Mouse (Mus musculus) olfactory bulb, adult 2 months (tissue): ENCODE measurements at regions not wholly inside any gene's neighbourhood (a gene's known extent, or its start where the extent isn't known, plus 50 kb on each side); places are given as distances from the start of the nearest gene placed in this dataset.

Source experiments
- CTCF ChIP-seq: fragments of 200-500 bp; IDR thresholded peaks from 2 replicates; pipeline ENCODE4 v1.5.1; 2012; ENCODE audit warnings: low read depth, mild to moderate bottlenecking, low read length, moderate library complexity; ENCODE audit not compliant: insufficient read depth
- POLR2A ChIP-seq: fragments of 200-500 bp; IDR thresholded peaks from 2 replicates; pipeline ENCODE4 v1.6.1; 2012; ENCODE audit warnings: mild to moderate bottlenecking, low read depth, low read length, moderate library complexity; ENCODE audit not compliant: insufficient read depth

GRCm38 (mm10) chrX:99249038-99249607, 113.2 kb downstream of the Efnb1 start:
- no peak for TF ChIP-seq POLR2A
- no peak for TF ChIP-seq CTCF
